Mouse (Mus musculus): ENCODE results near the gene Hmgxb4. TPM values are rescaled to one million over a fixed set of nuclear protein-coding genes. Genes with fewer than 3 reads are reported as not detected.

The Hmgxb4 gene
- total and polyA plus RNA-seq, 3 experiments: 23.3 to 33.4 (median 29.1) TPM

- H3K4me1 ChIP-seq (ENCODE audit: control insufficient read depth in 1 of 2, insufficient read depth in 2 of 2): peaks cover 0 to 12% of the 10 kb centered on the region in 2 experiments; a peak in 2 of 4 replicates
- dilution Hi-C loops (cut with MboI; ENCODE audit: extremely low pct_ligation_motif_present, extremely low pct_unique_long_range_greater_than_20kb, low sequenced_read_pairs): no loop called here
- no peak overlapping the region for H3K9ac ChIP-seq (ENCODE audit: insufficient read depth, low read depth)
- in situ Hi-C loops (cut with MboI; ENCODE audit: low pct_ligation_motif_present, low pct_unique_long_range_greater_than_20kb, low sequenced_read_pairs): no loop called here
- TF ChIP-seq ZC3H11A (IDR thresholded peaks at IDR 0.05; ENCODE audit: low read depth, low read length): no peak
- TF ChIP-seq NRF1 (IDR thresholded peaks at IDR 0.05; ENCODE audit: low read depth, low read length): no peak
- TF ChIP-seq ZNF384 (IDR thresholded peaks at IDR 0.05; ENCODE audit: low read depth, low read length): no peak
- no peak for TF ChIP-seq BHLHE40 (IDR thresholded peaks at IDR 0.05; ENCODE audit: low read depth, low read length)
- no peak for TF ChIP-seq GABPA (IDR thresholded peaks at IDR 0.05; ENCODE audit: insufficient replicate concordance, low read depth, low read length)
- no peak for TF ChIP-seq MXI1 (IDR thresholded peaks at IDR 0.05; ENCODE audit: low read depth, low read length)
- no peak for TF ChIP-seq MAX (IDR thresholded peaks at IDR 0.05; ENCODE audit: low read length)
- TF ChIP-seq JUN (IDR thresholded peaks at IDR 0.05; ENCODE audit: insufficient read depth, low read depth, low read length): no peak
- TF ChIP-seq MEF2A (IDR thresholded peaks at IDR 0.05; ENCODE audit: borderline replicate concordance, low read depth, low read length): no peak
- TF ChIP-seq SMC3 (IDR thresholded peaks at IDR 0.05; ENCODE audit: low read depth, low read length): no peak
- TF ChIP-seq POLR2A (IDR thresholded peaks at IDR 0.05; ENCODE audit: low read depth, low read length): no peak
- no peak for TF ChIP-seq ELF1 (IDR thresholded peaks at IDR 0.05; ENCODE audit: low read depth, low read length)
- TF ChIP-seq USF2 (conservative IDR thresholded peaks at IDR 0.05; ENCODE audit: low read depth, low read length): no peak
- no peak for TF ChIP-seq NELFE (IDR thresholded peaks at IDR 0.05; ENCODE audit: low read depth, low read length)
- TF ChIP-seq SIN3A (IDR thresholded peaks at IDR 0.05; ENCODE audit: low read length): no peak
- peaks cover 6% of the 10 kb centered on the region for H3K27me3 ChIP-seq (replicated peaks)
- no peaks in the 10 kb centered on the region for H3K9me3 ChIP-seq (replicated peaks; ENCODE audit: low read length)
- H3K4me2 ChIP-seq (ENCODE audit: insufficient read depth, low read depth, poor library complexity, severe bottlenecking): no peak overlapping the region
- H3K79me2 ChIP-seq (replicated peaks; ENCODE audit: control insufficient read depth, extremely low read depth, insufficient read depth, poor library complexity, severe bottlenecking): peaks cover 6% of the 10 kb centered on the region
- H3K4me3 ChIP-seq (replicated peaks in 1 of 3; ENCODE audit: low read depth in 2 of 3, low read length in 2 of 3, poor library complexity in 1 of 3): no peak overlapping the region
- no peak for DNase-seq (ENCODE audit: extremely low read depth)
- H3K36me3 ChIP-seq (replicated peaks in 1 of 2; ENCODE audit: control insufficient read depth in 1 of 2, insufficient read depth in 1 of 2, low read length in 1 of 2): no peaks in the 10 kb centered on the region
- no peak overlapping the region for H3K27ac ChIP-seq (ENCODE audit: insufficient read depth, low read depth)
These were observed 3.1 kb upstream of the Hmgxb4 start for GRCm38 (mm10) chr8:74990021-74990420.

GRCm38 (mm10) chr8:74993475-74994451 lies 607 bp downstream of the Hmgxb4 start:
- in situ Hi-C loops (cut with MboI; ENCODE audit: low pct_ligation_motif_present, low pct_unique_long_range_greater_than_20kb, low sequenced_read_pairs): no loop called here
- peak overlapping the region; percentile 74 to 85 (median 82) for H3K4me3 ChIP-seq (replicated peaks in 1 of 3; ENCODE audit: low read depth in 2 of 3, low read length in 2 of 3, poor library complexity in 1 of 3)
- dilution Hi-C loops (cut with MboI; ENCODE audit: extremely low pct_ligation_motif_present, extremely low pct_unique_long_range_greater_than_20kb, low sequenced_read_pairs): no loop called here
- TF ChIP-seq ZKSCAN1 (IDR thresholded peaks at IDR 0.05; ENCODE audit: borderline replicate concordance, low read depth, low read length) (peak; percentile 23; the same call in 1 of the 2 replicates), RCOR1 (conservative IDR thresholded peaks at IDR 0.05; ENCODE audit: low read depth, low read length) (no peak), ZC3H11A (IDR thresholded peaks at IDR 0.05; ENCODE audit: low read depth, low read length) (no peak), MAFK (IDR thresholded peaks at IDR 0.05; ENCODE audit: insufficient replicate concordance, low read length) (no peak), NELFE (IDR thresholded peaks at IDR 0.05; ENCODE audit: low read depth, low read length) (peak; percentile 63), RAD21 (IDR thresholded peaks at IDR 0.05; ENCODE audit: low read depth, low read length) (no peak), POLR2AphosphoS2 (IDR thresholded peaks at IDR 0.05; ENCODE audit: low read depth, low read length) (no peak), ELF1 (IDR thresholded peaks at IDR 0.05; ENCODE audit: low read depth, low read length) (peak; percentile 35), HCFC1 (IDR thresholded peaks at IDR 0.05; ENCODE audit: low read depth, low read length) (peak; percentile 83), E2F4 (IDR thresholded peaks at IDR 0.05; ENCODE audit: insufficient replicate concordance, low read depth, low read length) (peak; percentile 51; the same call in 1 of the 2 replicates), TCF12 (IDR thresholded peaks at IDR 0.05; ENCODE audit: low read depth, low read length) (peak; percentile 92), MYC (IDR thresholded peaks at IDR 0.05; ENCODE audit: low read depth, low read length) (peak; percentile 53; the same call in 1 of the 2 replicates), MXI1 (IDR thresholded peaks at IDR 0.05; ENCODE audit: low read depth, low read length) (peak; percentile 68; the same call in 1 of the 2 replicates), ETS1 (conservative IDR thresholded peaks at IDR 0.05; ENCODE audit: low read depth, low read length) (no peak), CHD1 (IDR thresholded peaks at IDR 0.05; ENCODE audit: low read depth, low read length) (no peak), USF2 (conservative IDR thresholded peaks at IDR 0.05; ENCODE audit: low read depth, low read length) (no peak), POLR2A (IDR thresholded peaks at IDR 0.05; ENCODE audit: low read depth, low read length) (peak; percentile 83), TBP (conservative IDR thresholded peaks at IDR 0.05; ENCODE audit: low read depth, low read length) (peak; percentile 70; the same call in 1 of the 2 replicates), ZNF384 (IDR thresholded peaks at IDR 0.05; ENCODE audit: low read depth, low read length) (no peak), PAX5 (IDR thresholded peaks at IDR 0.05; ENCODE audit: low read length) (no peak), USF1 (IDR thresholded peaks at IDR 0.05; ENCODE audit: low read depth, low read length) (no peak)

More at GRCm38 (mm10) chr8:74993475-74994451, 607 bp downstream of the Hmgxb4 start:
- H3K9ac ChIP-seq (ENCODE audit: insufficient read depth, low read depth): peak overlapping the region; percentile 98
- H3K27ac ChIP-seq (ENCODE audit: insufficient read depth, low read depth): peak overlapping the region; percentile 48
- DNase-seq (ENCODE audit: extremely low read depth): peak; percentile 83
- H3K27me3 ChIP-seq (replicated peaks): peaks cover 6% of the 10 kb centered on the region
- H3K79me2 ChIP-seq (replicated peaks; ENCODE audit: control insufficient read depth, extremely low read depth, insufficient read depth, poor library complexity, severe bottlenecking): peaks cover 8% of the 10 kb centered on the region
- H3K9me3 ChIP-seq (replicated peaks; ENCODE audit: low read length): no peaks in the 10 kb centered on the region
- H3K4me2 ChIP-seq (ENCODE audit: insufficient read depth, low read depth, poor library complexity, severe bottlenecking): peak overlapping the region; percentile 69; the same call in 1 of the 2 replicates
- H3K4me1 ChIP-seq (ENCODE audit: control insufficient read depth in 1 of 2, insufficient read depth in 2 of 2): peaks cover 0 to 16% of the 10 kb centered on the region in 2 experiments; a peak in 2 of 4 replicates
- H3K36me3 ChIP-seq (replicated peaks in 1 of 2; ENCODE audit: control insufficient read depth in 1 of 2, insufficient read depth in 1 of 2, low read length in 1 of 2): peaks cover 3 to 5% of the 10 kb centered on the region in 2 experiments

Data from CH12.LX (cell line).